Mouse (Mus musculus) heart, embryonic 12.5 days (tissue): Measurements from ENCODE around the gene Phldb2. TPM values are rescaled to one million over a fixed set of nuclear protein-coding genes. Genes with fewer than 3 reads are reported as not detected.

Experiments
- ATAC-seq: fragments of 200-750 bp; cut with Nextera tagmentation; 2 replicates; pipeline ENCODE4 v1.8.0; 2017; ENCODE audit warnings: moderate TSS enrichment, moderate library complexity; ENCODE audit not compliant: insufficient number of reproducible peaks, low FRiP score
- H3K27ac ChIP-seq: fragments of 300-500 bp; sonication (generic); 2 replicates; pipeline ENCODE4 v1.5.1; 2016; ENCODE audit warnings: mild to moderate bottlenecking, moderate library complexity; ENCODE audit not compliant: poor library complexity, severe bottlenecking
- H3K27me3 ChIP-seq: fragments of 300-500 bp; sonication (generic); replicated peaks from 2 replicates; pipeline ENCODE4 v1.6.1; 2016; ENCODE audit warnings: mild to moderate bottlenecking, moderate library complexity
- H3K36me3 ChIP-seq: fragments of 300-500 bp; sonication (generic); 2 replicates; pipeline ENCODE4 v1.6.1; 2016; ENCODE audit warnings: mild to moderate bottlenecking, moderate library complexity
- H3K4me1 ChIP-seq: fragments of 300-500 bp; sonication (generic); replicated peaks from 2 replicates; pipeline ENCODE4 v1.6.1; 2016; ENCODE audit warnings: mild to moderate bottlenecking
- H3K4me2 ChIP-seq: fragments of 300-500 bp; sonication (generic); 2 replicates; pipeline ENCODE4 v1.6.1; 2016; ENCODE audit warnings: mild to moderate bottlenecking, moderate library complexity
- H3K4me3 ChIP-seq: fragments of 300-500 bp; sonication (generic); 2 replicates; pipeline ENCODE4 v1.5.1; 2016; ENCODE audit warnings: mild to moderate bottlenecking
- H3K9ac ChIP-seq: fragments of 300-500 bp; sonication (generic); 2 replicates; pipeline ENCODE4 v1.6.1; 2016; ENCODE audit warnings: mild to moderate bottlenecking, moderate library complexity
- H3K9me3 ChIP-seq: fragments of 300-500 bp; sonication (generic); replicated peaks from 2 replicates; pipeline ENCODE4 v1.6.1; 2016; ENCODE audit warnings: mild to moderate bottlenecking, moderate library complexity
- WGBS: fragments of 180-500 bp; shearing (Covaris S2); methylation state at CpG from one replicate; pipeline ENCODE4 v1.1.7; 2016; 5-methylcytosine and 5-hydroxymethylcytosine counted together
- polyA plus RNA-seq: library from polyadenylated mRNA; unstranded; fragments of >200 nt; fragmentation: Nextera tagmentation; extraction: Ambion mirVana; gene quantifications from 2 replicates; pipeline ENCODE4 v1.2.1, GENCODE M21; 2016

Phldb2 gene
- polyA plus RNA-seq, 1 experiment from 2014 or later = 59.2 TPM

DNA sequence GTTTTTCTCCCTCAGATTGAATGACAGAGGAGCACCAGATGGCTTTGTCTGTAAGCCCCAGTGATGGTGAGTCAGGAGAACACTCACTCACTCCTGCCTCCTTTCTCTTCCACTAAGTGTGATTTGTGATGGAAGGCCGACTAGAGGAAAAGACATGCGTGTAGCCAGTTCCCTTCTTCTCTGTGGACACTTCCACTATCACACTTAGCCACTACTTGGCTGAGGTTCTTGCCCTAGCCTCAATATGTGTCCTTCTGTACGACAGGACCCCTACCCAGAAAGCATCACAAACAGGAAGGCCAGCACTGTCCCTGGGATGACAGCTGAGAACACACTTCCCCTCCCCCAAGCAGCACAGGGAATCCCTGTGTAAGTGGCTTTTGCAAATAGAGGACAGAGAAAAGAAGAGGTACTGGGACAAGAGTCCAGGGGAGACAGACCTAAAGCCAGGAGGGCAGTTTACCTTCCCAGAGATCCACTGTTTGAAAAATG lies 230.9 kb downstream of the Phldb2 start:
- Histone ChIP-seq H3K4me3 (no peak overlapping the region), H3K9me3 (no peaks in the 10 kb centered on the region), H3K36me3 (no peaks in the 10 kb centered on the region), H3K27me3 (no peaks in the 10 kb centered on the region), H3K4me2 (no peak overlapping the region), H3K4me1 (peaks cover 17% of the 10 kb centered on the region), H3K9ac (no peak overlapping the region), H3K27ac (no peak overlapping the region)
- ATAC-seq = no peak
- 64% methylated on average over 3 of the region's 3 CpGs for WGBS

DNA sequence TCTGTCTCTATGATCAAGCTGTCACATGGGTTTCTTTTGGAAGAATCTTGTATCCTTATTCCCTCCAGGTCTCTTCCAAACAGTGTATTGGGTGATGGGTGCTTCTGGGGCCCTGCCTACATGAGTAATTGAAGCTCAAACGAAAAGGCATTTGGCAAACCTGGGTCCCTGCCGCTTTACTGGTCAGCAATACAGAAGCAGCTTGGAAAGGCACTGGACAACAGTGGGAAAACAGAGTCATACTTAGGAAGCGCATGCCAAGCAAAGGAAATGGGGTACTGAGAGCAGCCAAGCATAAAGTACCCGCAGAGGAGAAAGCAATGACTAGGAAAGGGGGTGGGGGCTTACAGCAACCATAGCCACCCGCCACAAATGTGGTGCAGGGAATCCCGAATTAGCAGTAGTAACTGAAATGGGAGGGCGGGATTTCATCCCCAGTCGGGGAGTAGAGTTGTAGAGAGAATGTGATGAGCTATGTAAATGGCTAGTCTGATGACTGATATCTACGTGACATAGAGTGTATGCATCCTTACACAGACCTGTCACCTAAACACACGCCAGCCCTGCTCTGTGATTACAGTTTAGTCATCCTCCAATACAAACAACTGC lies 233.3 kb downstream of the Phldb2 start:
- peaks cover 17% of the 10 kb centered on the region for H3K4me1 ChIP-seq
- ATAC-seq = no peak
- 77% methylated on average over 10 of the region's 10 CpGs for WGBS
- H3K9me3 ChIP-seq = no peaks in the 10 kb centered on the region
- H3K9ac ChIP-seq = no peak overlapping the region
- no peak overlapping the region for H3K4me2 ChIP-seq
- no peaks in the 10 kb centered on the region for H3K27me3 ChIP-seq
- H3K36me3 ChIP-seq = peaks cover 6% of the 10 kb centered on the region
- H3K4me3 ChIP-seq = no peak overlapping the region
- no peak overlapping the region for H3K27ac ChIP-seq

- no peak overlapping the region for H3K9ac ChIP-seq
- peaks cover 4% of the 10 kb centered on the region; the same call in 1 of the 2 replicates for H3K4me1 ChIP-seq
- ATAC-seq = no peak
- no peak overlapping the region for H3K4me3 ChIP-seq
- no peak overlapping the region for H3K4me2 ChIP-seq
- H3K27ac ChIP-seq = no peak overlapping the region
- no peaks in the 10 kb centered on the region for H3K27me3 ChIP-seq
- H3K36me3 ChIP-seq = peaks cover 6% of the 10 kb centered on the region
- 76% methylated on average over 4 of the region's 4 CpGs for WGBS
- H3K9me3 ChIP-seq = no peaks in the 10 kb centered on the region
These were observed 235.1 kb downstream of the Phldb2 start for GRCm38 (mm10) chr16:45718296-45718695.

GRCm38 (mm10) chr16:45714489-45715150 lies 238.8 kb downstream of the Phldb2 start:
- Histone ChIP-seq H3K9ac (no peak overlapping the region), H3K4me1 (no peaks in the 10 kb centered on the region), H3K4me3 (no peak overlapping the region), H3K4me2 (no peak overlapping the region), H3K27me3 (no peaks in the 10 kb centered on the region), H3K27ac (no peak overlapping the region), H3K9me3 (no peaks in the 10 kb centered on the region), H3K36me3 (peaks cover 6% of the 10 kb centered on the region)
- WGBS = 69% methylated on average over 5 of the region's 5 CpGs
- no peak for ATAC-seq

DNA sequence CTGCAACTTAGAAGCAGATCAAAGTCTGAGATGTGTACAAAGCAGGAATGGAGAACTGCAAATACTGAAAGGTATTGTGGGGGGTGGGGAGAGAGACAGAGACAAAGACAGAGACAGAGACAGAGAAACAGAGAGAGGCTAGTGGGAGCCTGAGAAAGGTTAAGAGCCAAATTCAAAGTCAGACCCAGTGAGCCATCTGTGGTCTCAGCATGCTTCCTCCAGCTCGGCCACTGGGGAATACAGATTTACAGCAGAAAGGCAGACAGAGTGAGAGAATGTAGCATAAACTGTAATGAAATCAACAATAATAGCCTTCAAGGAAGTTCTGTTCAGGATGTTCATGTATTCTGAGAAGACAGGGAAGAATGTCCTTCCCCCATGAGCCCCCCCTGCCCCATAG lies 239.5 kb downstream of the Phldb2 start:
- WGBS = 74% methylated on average over 1 of the region's 1 CpGs
- no peak overlapping the region for H3K4me2 ChIP-seq
- no peak for ATAC-seq
- no peak overlapping the region for H3K9ac ChIP-seq
- no peaks in the 10 kb centered on the region for H3K27me3 ChIP-seq
- no peaks in the 10 kb centered on the region for H3K9me3 ChIP-seq
- peaks cover 6% of the 10 kb centered on the region for H3K36me3 ChIP-seq
- no peak overlapping the region for H3K4me3 ChIP-seq
- no peaks in the 10 kb centered on the region for H3K4me1 ChIP-seq
- H3K27ac ChIP-seq = no peak overlapping the region

- Histone ChIP-seq H3K9me3 (no peaks in the 10 kb centered on the region), H3K27ac (no peak overlapping the region), H3K4me2 (no peak overlapping the region), H3K4me3 (no peak overlapping the region), H3K27me3 (no peaks in the 10 kb centered on the region), H3K9ac (no peak overlapping the region), H3K36me3 (peaks cover 6% of the 10 kb centered on the region), H3K4me1 (no peaks in the 10 kb centered on the region)
- 85% methylated on average over 5 of the region's 5 CpGs for WGBS
- ATAC-seq = no peak
These were observed 240.1 kb downstream of the Phldb2 start for GRCm38 (mm10) chr16:45713261-45713660.

GRCm38 (mm10) chr16:45711263-45711662 lies 242.1 kb downstream of the Phldb2 start:
- ATAC-seq = no peak
- no peak overlapping the region for H3K27ac ChIP-seq
- no peaks in the 10 kb centered on the region for H3K9me3 ChIP-seq
- no peak overlapping the region for H3K4me2 ChIP-seq
- no peaks in the 10 kb centered on the region for H3K27me3 ChIP-seq
- no peak overlapping the region for H3K9ac ChIP-seq
- WGBS = 69% methylated on average over 7 of the region's 7 CpGs
- H3K4me1 ChIP-seq = no peaks in the 10 kb centered on the region
- H3K36me3 ChIP-seq = peaks cover under 1% of the 10 kb centered on the region; the same call in 1 of the 2 replicates
- no peak overlapping the region for H3K4me3 ChIP-seq

- Histone ChIP-seq H3K36me3 (no peaks in the 10 kb centered on the region), H3K4me1 (no peaks in the 10 kb centered on the region)
- 46% methylated on average over 5 of the region's 5 CpGs for WGBS
These were observed 254.1 kb downstream of the Phldb2 start for GRCm38 (mm10) chr16:45699301-45699700.

DNA sequence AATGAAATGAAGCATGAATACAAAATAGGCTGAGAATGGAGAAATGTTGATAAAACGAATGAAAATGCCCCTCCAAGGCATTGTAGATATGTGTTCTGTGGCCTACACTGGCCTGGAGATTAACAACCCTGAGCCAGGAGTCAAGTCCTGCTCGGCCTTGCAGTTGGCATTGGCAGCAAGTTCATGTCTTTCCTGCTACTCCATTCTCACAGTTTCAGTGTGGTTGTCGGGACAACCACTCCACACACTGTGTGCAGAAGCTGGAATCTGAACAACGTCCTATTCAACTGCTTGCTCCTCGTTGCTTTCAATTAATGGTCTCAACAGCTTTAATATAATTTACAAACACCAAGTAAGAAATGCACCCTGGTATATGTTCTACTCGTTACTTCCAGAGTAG lies 255.4 kb downstream of the Phldb2 start:
- no peak for ATAC-seq
- H3K9ac ChIP-seq = no peak overlapping the region
- no peak overlapping the region for H3K4me2 ChIP-seq
- no peaks in the 10 kb centered on the region for H3K36me3 ChIP-seq
- H3K27ac ChIP-seq = no peak overlapping the region
- H3K4me3 ChIP-seq = no peak overlapping the region
- H3K4me1 ChIP-seq = no peaks in the 10 kb centered on the region
- WGBS = 75% methylated on average over 6 of the region's 6 CpGs
- H3K27me3 ChIP-seq = no peaks in the 10 kb centered on the region
- no peaks in the 10 kb centered on the region for H3K9me3 ChIP-seq

More at GRCm38 (mm10) chr16:45699301-45699700, 254.1 kb downstream of the Phldb2 start:
- H3K27ac ChIP-seq = no peak overlapping the region
- no peak overlapping the region for H3K4me2 ChIP-seq
- ATAC-seq = no peak
- H3K9ac ChIP-seq = no peak overlapping the region
- H3K4me3 ChIP-seq = no peak overlapping the region
- H3K9me3 ChIP-seq = no peaks in the 10 kb centered on the region
- no peaks in the 10 kb centered on the region for H3K27me3 ChIP-seq
